Mouse (Mus musculus) heart, postnatal 0 days (tissue): ENCODE data around the gene Dot1l.

ENCODE experiments used
- CTCF ChIP-seq: IDR thresholded peaks from 2 replicates; pipeline ENCODE4 v1.5.1; 2016; ENCODE audit warnings: antibody characterized with exemption, control low read depth, low read depth
- EP300 ChIP-seq: IDR thresholded peaks from 2 replicates; pipeline ENCODE4 v1.6.1; 2016; ENCODE audit warnings: antibody characterized with exemption, low read depth

- no peak for TF ChIP-seq CTCF
- TF ChIP-seq EP300 = no peak
These were observed 69.0 kb downstream of the Dot1l start for GRCm38 (mm10) chr10:80823847-80824643.
